Mouse (Mus musculus): Measurements from ENCODE around the gene Lsm14b. TPM values are rescaled to one million over a fixed set of nuclear protein-coding genes. Genes with fewer than 3 reads are reported as not detected.

Lsm14b gene
- total and polyA plus RNA-seq, 3 experiments: 12.2 to 16.5 (median 15.3) TPM

- Histone ChIP-seq H3K4me2 (ENCODE audit: insufficient read depth, low read depth, poor library complexity, severe bottlenecking) (no peak overlapping the region), H3K4me3 (replicated peaks in 1 of 3; ENCODE audit: low read depth in 2 of 3, low read length in 2 of 3, poor library complexity in 1 of 3) (peak overlapping the region in 1 of 3 experiments; percentile 11), H3K9ac (ENCODE audit: insufficient read depth, low read depth) (no peak overlapping the region), H3K27ac (ENCODE audit: insufficient read depth, low read depth) (no peak overlapping the region), H3K4me1 (ENCODE audit: control insufficient read depth in 1 of 2, insufficient read depth in 2 of 2) (peaks cover 24 to 29% of the 10 kb centered on the region in 2 experiments), H3K9me3 (replicated peaks; ENCODE audit: low read length) (no peaks in the 10 kb centered on the region), H3K36me3 (replicated peaks in 1 of 2; ENCODE audit: control insufficient read depth in 1 of 2, insufficient read depth in 1 of 2, low read length in 1 of 2) (peaks cover 2 to 3% of the 10 kb centered on the region in 2 experiments), H3K27me3 (replicated peaks) (no peaks in the 10 kb centered on the region), H3K79me2 (replicated peaks; ENCODE audit: control insufficient read depth, extremely low read depth, insufficient read depth, poor library complexity, severe bottlenecking) (no peaks in the 10 kb centered on the region)
- TF ChIP-seq RAD21 (IDR thresholded peaks at IDR 0.05; ENCODE audit: low read depth, low read length) (no peak), E2F4 (IDR thresholded peaks at IDR 0.05; ENCODE audit: insufficient replicate concordance, low read depth, low read length) (no peak), PAX5 (IDR thresholded peaks at IDR 0.05; ENCODE audit: low read length) (no peak), USF2 (conservative IDR thresholded peaks at IDR 0.05; ENCODE audit: low read depth, low read length) (no peak), CHD1 (IDR thresholded peaks at IDR 0.05; ENCODE audit: low read depth, low read length) (no peak), SMC3 (IDR thresholded peaks at IDR 0.05; ENCODE audit: low read depth, low read length) (no peak), MXI1 (IDR thresholded peaks at IDR 0.05; ENCODE audit: low read depth, low read length) (no peak), POLR2A (IDR thresholded peaks at IDR 0.05; ENCODE audit: low read depth, low read length) (no peak), JUN (IDR thresholded peaks at IDR 0.05; ENCODE audit: insufficient read depth, low read depth, low read length) (no peak), USF1 (IDR thresholded peaks at IDR 0.05; ENCODE audit: low read depth, low read length) (no peak)
- no peak for DNase-seq (ENCODE audit: extremely low read depth)
- in situ Hi-C loops (cut with MboI; ENCODE audit: low pct_ligation_motif_present, low pct_unique_long_range_greater_than_20kb, low sequenced_read_pairs) (loop anchor here (5.0 kb wide), 1 partner anchor 32 kb away; no protein-coding TSS in a partner anchor), dilution Hi-C loops (cut with MboI; ENCODE audit: extremely low pct_ligation_motif_present, extremely low pct_unique_long_range_greater_than_20kb, low sequenced_read_pairs) (no loop called here)
Measured at GRCm38 (mm10) chr2:179984830-179985229, 40.0 kb upstream of the Lsm14b start.

DNA sequence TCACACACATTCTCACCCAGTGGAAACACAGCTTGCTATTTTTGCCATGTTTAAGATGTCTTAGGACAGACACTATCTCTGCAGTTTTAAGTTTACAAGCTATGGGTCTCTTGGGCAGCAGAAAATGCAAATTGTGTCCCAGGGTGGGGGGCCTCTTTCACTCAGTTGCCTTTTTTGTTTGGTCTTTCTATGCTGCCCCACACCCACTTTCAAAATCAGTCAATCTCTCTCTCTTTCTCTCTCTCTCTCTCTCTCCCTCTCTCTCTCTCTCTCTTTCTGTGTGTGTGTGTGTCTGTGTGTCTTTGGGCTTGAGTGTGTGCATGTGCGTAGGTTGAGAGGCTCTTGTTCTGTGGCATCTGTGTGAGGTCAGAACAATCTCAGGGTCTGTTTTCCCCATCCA lies 39.1 kb upstream of the Lsm14b start:
- Histone ChIP-seq H3K27me3 (replicated peaks) (no peaks in the 10 kb centered on the region), H3K36me3 (replicated peaks in 1 of 2; ENCODE audit: control insufficient read depth in 1 of 2, insufficient read depth in 1 of 2, low read length in 1 of 2) (peaks cover 0 to 3% of the 10 kb centered on the region in 2 experiments), H3K9ac (ENCODE audit: insufficient read depth, low read depth) (no peak overlapping the region), H3K79me2 (replicated peaks; ENCODE audit: control insufficient read depth, extremely low read depth, insufficient read depth, poor library complexity, severe bottlenecking) (no peaks in the 10 kb centered on the region), H3K9me3 (replicated peaks; ENCODE audit: low read length) (no peaks in the 10 kb centered on the region), H3K4me3 (replicated peaks in 1 of 3; ENCODE audit: low read depth in 2 of 3, low read length in 2 of 3, poor library complexity in 1 of 3) (no peak overlapping the region), H3K4me1 (ENCODE audit: control insufficient read depth in 1 of 2, insufficient read depth in 2 of 2) (peaks cover 27 to 32% of the 10 kb centered on the region in 2 experiments), H3K4me2 (ENCODE audit: insufficient read depth, low read depth, poor library complexity, severe bottlenecking) (peak overlapping the region; percentile 25), H3K27ac (ENCODE audit: insufficient read depth, low read depth) (peak overlapping the region; percentile 13; the same call in 1 of the 2 replicates)
- in situ Hi-C loops (cut with MboI; ENCODE audit: low pct_ligation_motif_present, low pct_unique_long_range_greater_than_20kb, low sequenced_read_pairs) (no loop called here), dilution Hi-C loops (cut with MboI; ENCODE audit: extremely low pct_ligation_motif_present, extremely low pct_unique_long_range_greater_than_20kb, low sequenced_read_pairs) (no loop called here)
- DNase-seq (ENCODE audit: extremely low read depth): no peak
- TF ChIP-seq EP300 (IDR thresholded peaks at IDR 0.05; ENCODE audit: low read length) (peak; percentile 52; the same call in 1 of the 2 replicates), JUND (conservative IDR thresholded peaks at IDR 0.05; ENCODE audit: low read depth, low read length) (peak; percentile 75), MYC (IDR thresholded peaks at IDR 0.05; ENCODE audit: low read depth, low read length) (no peak), POLR2AphosphoS2 (IDR thresholded peaks at IDR 0.05; ENCODE audit: low read depth, low read length) (no peak), MXI1 (IDR thresholded peaks at IDR 0.05; ENCODE audit: low read depth, low read length) (no peak), IRF4 (IDR thresholded peaks at IDR 0.05; ENCODE audit: low read depth, low read length) (peak; percentile 90), GABPA (IDR thresholded peaks at IDR 0.05; ENCODE audit: insufficient replicate concordance, low read depth, low read length) (no peak), CHD2 (IDR thresholded peaks at IDR 0.05; ENCODE audit: low read length) (peak; percentile 63), BHLHE40 (IDR thresholded peaks at IDR 0.05; ENCODE audit: low read depth, low read length) (peak; percentile 51; the same call in 1 of the 2 replicates), MEF2A (IDR thresholded peaks at IDR 0.05; ENCODE audit: borderline replicate concordance, low read depth, low read length) (peak; percentile 49; the same call in 1 of the 2 replicates), SMC3 (IDR thresholded peaks at IDR 0.05; ENCODE audit: low read depth, low read length) (no peak), TCF12 (IDR thresholded peaks at IDR 0.05; ENCODE audit: low read depth, low read length) (0 out of 2 replicates have a peak, but pooled peaks have one; percentile 38), SIN3A (IDR thresholded peaks at IDR 0.05; ENCODE audit: low read length) (no peak), MAFK (IDR thresholded peaks at IDR 0.05; ENCODE audit: insufficient replicate concordance, low read length) (no peak), RCOR1 (conservative IDR thresholded peaks at IDR 0.05; ENCODE audit: low read depth, low read length) (no peak), USF2 (conservative IDR thresholded peaks at IDR 0.05; ENCODE audit: low read depth, low read length) (no peak), MAZ (IDR thresholded peaks at IDR 0.05; ENCODE audit: low read depth, low read length) (peak; percentile 67), JUN (IDR thresholded peaks at IDR 0.05; ENCODE audit: insufficient read depth, low read depth, low read length) (peak; percentile 41; the same call in 1 of the 2 replicates), NELFE (IDR thresholded peaks at IDR 0.05; ENCODE audit: low read depth, low read length) (no peak), ELF1 (IDR thresholded peaks at IDR 0.05; ENCODE audit: low read depth, low read length) (no peak), E2F4 (IDR thresholded peaks at IDR 0.05; ENCODE audit: insufficient replicate concordance, low read depth, low read length) (no peak), ZMIZ1 (IDR thresholded peaks at IDR 0.05; ENCODE audit: low read depth, low read length) (no peak), ETS1 (conservative IDR thresholded peaks at IDR 0.05; ENCODE audit: low read depth, low read length) (no peak), USF1 (IDR thresholded peaks at IDR 0.05; ENCODE audit: low read depth, low read length) (no peak), ZC3H11A (IDR thresholded peaks at IDR 0.05; ENCODE audit: low read depth, low read length) (no peak), RAD21 (IDR thresholded peaks at IDR 0.05; ENCODE audit: low read depth, low read length) (no peak), NRF1 (IDR thresholded peaks at IDR 0.05; ENCODE audit: low read depth, low read length) (no peak), POLR2A (IDR thresholded peaks at IDR 0.05; ENCODE audit: low read depth, low read length) (no peak), MAX (IDR thresholded peaks at IDR 0.05; ENCODE audit: low read length) (no peak)
